Mouse (Mus musculus): ENCODE measurements around the gene Stat3.

DNA sequence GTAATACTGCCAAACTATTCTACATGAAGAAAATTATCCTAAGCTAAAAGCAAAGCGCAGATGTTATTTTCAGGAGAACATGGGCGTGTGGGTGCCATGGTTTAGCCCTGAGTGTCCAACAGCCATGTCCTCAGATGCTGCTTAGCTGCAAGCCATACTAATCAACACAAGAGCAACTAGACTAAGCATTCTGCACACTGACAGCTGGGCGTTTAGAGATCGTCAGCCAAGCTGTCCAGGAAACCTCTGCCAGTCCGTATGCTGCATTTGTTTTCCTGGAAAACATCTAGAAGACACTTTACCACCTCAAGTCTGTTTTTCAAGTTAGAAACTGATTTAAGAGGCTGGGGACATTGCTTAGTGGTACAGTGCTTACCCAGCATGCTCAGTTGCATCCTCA is 24.9 kb downstream of the Stat3 start:
- TF ChIP-seq GATA1 (IDR thresholded peaks at IDR 0.05; ENCODE audit: borderline replicate concordance, low read length) (no peak), FLI1 (IDR thresholded peaks at IDR 0.05; ENCODE audit: low read length) (no peak)

Measured in megakaryocyte, embryonic 14.5 days (primary cell).